In the genomic region with DNA sequence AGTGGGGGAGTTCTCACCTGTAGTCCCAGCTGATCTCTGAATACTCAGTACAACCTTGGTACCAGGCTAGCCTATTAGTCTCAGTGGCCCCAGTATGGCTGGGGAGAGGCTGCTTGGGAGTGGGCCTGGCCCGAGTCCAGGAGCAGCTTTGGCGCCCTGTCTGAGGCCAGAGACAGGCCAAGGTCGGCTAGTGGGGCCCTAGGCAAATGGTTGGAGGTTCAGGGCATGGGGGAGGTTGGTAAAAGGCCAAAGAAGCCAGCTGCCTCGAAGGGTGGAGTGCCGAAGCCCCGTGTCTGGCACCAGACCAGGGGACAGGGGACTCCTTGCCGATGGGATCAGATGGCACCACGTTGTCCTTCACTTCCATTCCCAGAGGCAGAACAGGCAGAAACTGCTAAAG, we compare ENCODE assay signal across 13 mouse cellular contexts.
DNase-seq lines count a peak whose midpoint lies in the region; ATAC-seq and TF ChIP-seq lines count a peak whose summit lies in the region.
"Had no signal": no experiment of that assay in that cellular context is flagged by ENCODE, and none has a peak within 500 bp of the region (broad histone marks: within the 10 kb centered on the region; RNA-seq: fewer than 3 reads in every experiment).

No protein-coding gene starts in this region.

- no peak overlapping the region for H3K27ac ChIP-seq in heart, embryonic 12.5 days (ENCODE audit: poor library complexity, severe bottlenecking)
- H3K27ac ChIP-seq in intestine, postnatal 0 days (ENCODE audit: low read depth, low read length): peak overlapping the region; percentile 94
- H3K27ac ChIP-seq: kidney, postnatal 0 days; midbrain, embryonic 12.5 days had no signal

- no peak for TF ChIP-seq CTCF in intestine, postnatal 0 days (IDR thresholded peaks at IDR 0.05; ENCODE audit: low read depth)

- H3K4me1 ChIP-seq in heart, embryonic 12.5 days (replicated peaks): peaks cover 26% of the 10 kb centered on the region
- H3K4me1 ChIP-seq in intestine, postnatal 0 days (replicated peaks; ENCODE audit: control insufficient read depth, insufficient read depth, low read length): peaks cover 6% of the 10 kb centered on the region
- H3K4me1 ChIP-seq: midbrain, embryonic 12.5 days had no signal

- peaks cover 4% of the 10 kb centered on the region; the same call in 1 of the 2 replicates for H3K9me3 ChIP-seq in heart, embryonic 12.5 days (replicated peaks)
- H3K9me3 ChIP-seq in intestine, postnatal 0 days (ENCODE audit: control insufficient read depth): no peaks in the 10 kb centered on the region
- H3K9me3 ChIP-seq: midbrain, embryonic 12.5 days had no signal

- peak; percentile 35 for DNase-seq in adrenal gland, adult 2 months
- DNase-seq in adrenal gland, adult 8-10 months: no peak
- DNase-seq in heart, postnatal 4 days: peak; percentile 12
- DNase-seq in adrenal gland, postnatal 14 days: peak; percentile 43
- DNase-seq in kidney, postnatal 25 days: no peak
- DNase-seq in kidney, adult 18-20 months: no peak
- DNase-seq: thymus, postnatal 25 days had no signal

- H3K4me3 ChIP-seq in heart, embryonic 12.5 days: no peak overlapping the region
- no peak overlapping the region for H3K4me3 ChIP-seq in intestine, postnatal 0 days (ENCODE audit: low read depth, low read length)
- H3K4me3 ChIP-seq: midbrain, embryonic 12.5 days had no signal

- no peak for ATAC-seq in heart, embryonic 12.5 days (ENCODE audit: insufficient number of reproducible peaks, low FRiP score)
- peak; percentile 77 for ATAC-seq in intestine, postnatal 0 days
- ATAC-seq: Patski had no signal

- H3K4me2 ChIP-seq in heart, embryonic 12.5 days: no peak overlapping the region
- H3K4me2 ChIP-seq in intestine, postnatal 0 days (replicated peaks; ENCODE audit: low read depth): 0 out of 2 replicates have a peak overlapping the region, but pooled peaks have one; percentile 2
- H3K4me2 ChIP-seq: liver, embryonic 11.5 days; midbrain, embryonic 12.5 days had no signal

- WGBS in heart, embryonic 12.5 days: 60% methylated on average over 8 of the region's 8 CpGs
- 28% methylated on average over 8 of the region's 8 CpGs for WGBS in intestine, postnatal 0 days

- no peaks in the 10 kb centered on the region for H3K36me3 ChIP-seq in heart, embryonic 12.5 days
- no peaks in the 10 kb centered on the region for H3K36me3 ChIP-seq in intestine, postnatal 0 days (ENCODE audit: control insufficient read depth, insufficient read depth)
- H3K36me3 ChIP-seq: midbrain, embryonic 12.5 days had no signal

- no peaks in the 10 kb centered on the region for H3K27me3 ChIP-seq in heart, embryonic 12.5 days (replicated peaks)
- no peaks in the 10 kb centered on the region for H3K27me3 ChIP-seq in intestine, postnatal 0 days (replicated peaks; ENCODE audit: control insufficient read depth, insufficient read depth, low read length)
- H3K27me3 ChIP-seq: midbrain, embryonic 12.5 days; Patski had no signal

- no peak overlapping the region for H3K9ac ChIP-seq in heart, embryonic 12.5 days
- no peak overlapping the region for H3K9ac ChIP-seq in intestine, postnatal 0 days (ENCODE audit: low read depth, low read length)
- H3K9ac ChIP-seq: midbrain, embryonic 12.5 days had no signal

Comparison
In these comparisons a context has a peak if more than half of its experiments do, and no peak if none do; other contexts are left out.
1. DNase-seq: peak in adrenal gland, adult 2 months (single experiment), heart, postnatal 4 days (single experiment) and adrenal gland, postnatal 14 days (single experiment); none in adrenal gland, adult 8-10 months (single experiment), kidney, postnatal 25 days (0 of 2) and kidney, adult 18-20 months (single experiment).